In genomic region chr4:125117902-125118320, GRCm38 (mm10) we compare ENCODE assay signal across 10 mouse cellular contexts. TPM values are rescaled to one million over a fixed set of nuclear protein-coding genes. Genes with fewer than 3 reads are reported as not detected.
DNase-seq lines count a peak whose midpoint lies in the region; ATAC-seq and TF ChIP-seq lines count a peak whose summit lies in the region.
"Had no signal": no experiment of that assay in that cellular context is flagged by ENCODE, and none has a peak within 500 bp of the region (broad histone marks: within the 10 kb centered on the region; RNA-seq: fewer than 3 reads in every experiment).

No protein-coding gene starts in this region.

- H3K4me2 ChIP-seq in heart, embryonic 12.5 days: no peak overlapping the region
- no peak overlapping the region for H3K4me2 ChIP-seq in hindbrain, embryonic 16.5 days (ENCODE audit: low read length)
- H3K4me2 ChIP-seq: hindbrain, embryonic 12.5 days had no signal

- H3K36me3 ChIP-seq in heart, embryonic 12.5 days: peaks cover 20% of the 10 kb centered on the region
- peaks cover 38% of the 10 kb centered on the region for H3K36me3 ChIP-seq in small intestine, adult 2 months (ENCODE audit: control insufficient read depth, insufficient read depth, low read length)
- no peaks in the 10 kb centered on the region for H3K36me3 ChIP-seq in hindbrain, embryonic 16.5 days (ENCODE audit: control insufficient read depth, insufficient read depth, low read length)
- H3K36me3 ChIP-seq: hindbrain, embryonic 12.5 days had no signal

- H3K27me3 ChIP-seq in heart, embryonic 12.5 days (replicated peaks): no peaks in the 10 kb centered on the region
- no peaks in the 10 kb centered on the region for H3K27me3 ChIP-seq in small intestine, adult 2 months (ENCODE audit: control insufficient read depth, insufficient read depth, low read length)
- H3K27me3 ChIP-seq in hindbrain, embryonic 16.5 days (replicated peaks; ENCODE audit: control insufficient read depth, insufficient read depth, low read length): no peaks in the 10 kb centered on the region

- no peak for TF ChIP-seq CTCF in small intestine, adult 2 months (IDR thresholded peaks at IDR 0.05; ENCODE audit: extremely low read depth, insufficient read length, insufficient replicate concordance, low read depth, low read length)

- TF ChIP-seq POLR2A in small intestine, adult 2 months (IDR thresholded peaks at IDR 0.05; ENCODE audit: low read depth, low read length): no peak

- 79% methylated on average over 7 of the region's 7 CpGs for WGBS in heart, embryonic 12.5 days
- WGBS in small intestine, adult 2 months: 39% methylated on average over 7 of the region's 7 CpGs
- WGBS in hindbrain, embryonic 16.5 days: 73% methylated on average over 7 of the region's 7 CpGs

- H3K27ac ChIP-seq in heart, embryonic 12.5 days (ENCODE audit: poor library complexity, severe bottlenecking): no peak overlapping the region
- H3K27ac ChIP-seq in small intestine, adult 2 months (ENCODE audit: insufficient read depth, low read depth, low read length): peak overlapping the region; percentile 65
- no peak overlapping the region for H3K27ac ChIP-seq in hindbrain, embryonic 16.5 days (ENCODE audit: low read depth, low read length)
- H3K27ac ChIP-seq: hindbrain, embryonic 12.5 days had no signal

- H3K4me3 ChIP-seq in heart, embryonic 12.5 days: no peak overlapping the region
- no peak overlapping the region for H3K4me3 ChIP-seq in small intestine, adult 2 months (ENCODE audit: low read depth, low read length)
- no peak overlapping the region for H3K4me3 ChIP-seq in hindbrain, embryonic 16.5 days (ENCODE audit: low read length)
- H3K4me3 ChIP-seq: hindbrain, embryonic 12.5 days had no signal

- DNase-seq in heart, adult 11 months: peak; percentile 94
- DNase-seq in CD4-positive helper T cell, adult 2 months (ENCODE audit: low read depth, low spot score): peak; percentile 29
- DNase-seq in MN1 (ENCODE audit: low spot score): no peak
- no peak for DNase-seq in retina, postnatal 1 day

- no peak for ATAC-seq in heart, embryonic 12.5 days (ENCODE audit: insufficient number of reproducible peaks, low FRiP score)
- peak; percentile 55 for ATAC-seq in common myeloid progenitor, adult 5-6 weeks (replicated peaks; ENCODE audit: low read depth, poor library complexity, severe bottlenecking)
- ATAC-seq in hindbrain, embryonic 16.5 days: no peak

- H3K9ac ChIP-seq in heart, embryonic 12.5 days: no peak overlapping the region
- H3K9ac ChIP-seq in hindbrain, embryonic 16.5 days (ENCODE audit: low read depth, low read length): no peak overlapping the region
- H3K9ac ChIP-seq: hindbrain, embryonic 12.5 days had no signal

- peaks cover 28% of the 10 kb centered on the region for H3K4me1 ChIP-seq in heart, embryonic 12.5 days (replicated peaks)
- peaks cover 44% of the 10 kb centered on the region for H3K4me1 ChIP-seq in small intestine, adult 2 months (ENCODE audit: control insufficient read depth, insufficient read depth, insufficient read length, low read length)
- H3K4me1 ChIP-seq in hindbrain, embryonic 16.5 days (ENCODE audit: control insufficient read depth, insufficient read depth, low read depth, low read length): peaks cover 14% of the 10 kb centered on the region

- no peaks in the 10 kb centered on the region for H3K9me3 ChIP-seq in heart, embryonic 12.5 days (replicated peaks)
- no peaks in the 10 kb centered on the region for H3K9me3 ChIP-seq in hindbrain, embryonic 16.5 days (ENCODE audit: control insufficient read depth, low read length)
- H3K9me3 ChIP-seq: hindbrain, embryonic 12.5 days had no signal

RNA-seq across cellular contexts. Expression of gene Zc3h12a, which starts 9.7 kb away (rescaled TPM):
- 0.80 and 1.3 TPM in 2 replicates for polyA plus RNA-seq in heart, embryonic 12.5 days (2016; fragmentation: Nextera tagmentation; extraction: Ambion mirVana)
- 8.1 and 9.6 TPM in 2 replicates for total RNA-seq in common myeloid progenitor, adult 5-6 weeks (2017)
- 27.1 and 36.7 TPM in 2 replicates for polyA plus RNA-seq in small intestine, adult 2 months (2012; rRNA removed)
- 0.23 and 0.31 TPM in 2 replicates for polyA plus RNA-seq in hindbrain, embryonic 16.5 days (2015; fragmentation: Nextera tagmentation; extraction: Ambion mirVana)

RNA-seq across cellular contexts. Expression of gene Meaf6, which starts 33.0 kb away (rescaled TPM):
- polyA plus RNA-seq in heart, embryonic 12.5 days (2016; fragmentation: Nextera tagmentation; extraction: Ambion mirVana): 48.7 and 53.3 TPM in 2 replicates
- 43.8 and 44.0 TPM in 2 replicates for total RNA-seq in common myeloid progenitor, adult 5-6 weeks (2017)
- polyA plus RNA-seq in small intestine, adult 2 months (2012; rRNA removed): 3.5 and 9.1 TPM in 2 replicates
- 147 and 151 TPM in 2 replicates for polyA plus RNA-seq in hindbrain, embryonic 16.5 days (2015; fragmentation: Nextera tagmentation; extraction: Ambion mirVana)

RNA-seq across cellular contexts. Expression of gene Snip1, which starts 51.4 kb away (rescaled TPM):
- polyA plus RNA-seq in heart, embryonic 12.5 days (2016; fragmentation: Nextera tagmentation; extraction: Ambion mirVana): 20.6 and 22.6 TPM in 2 replicates
- total RNA-seq in common myeloid progenitor, adult 5-6 weeks (2017): 22.0 and 27.8 TPM in 2 replicates
- 4.2 and 6.2 TPM in 2 replicates for polyA plus RNA-seq in small intestine, adult 2 months (2012; rRNA removed)
- polyA plus RNA-seq in hindbrain, embryonic 16.5 days (2015; fragmentation: Nextera tagmentation; extraction: Ambion mirVana): 20.6 and 22.0 TPM in 2 replicates

RNA-seq across cellular contexts. Expression of gene Dnali1, which starts 52.4 kb away (rescaled TPM):
- polyA plus RNA-seq in heart, embryonic 12.5 days (2016; fragmentation: Nextera tagmentation; extraction: Ambion mirVana): 0.17 and 0.18 TPM in 2 replicates
- total RNA-seq in common myeloid progenitor, adult 5-6 weeks (2017): not detected in 2 replicates
- not detected in 2 replicates for polyA plus RNA-seq in small intestine, adult 2 months (2012; rRNA removed)
- polyA plus RNA-seq in hindbrain, embryonic 16.5 days (2015; fragmentation: Nextera tagmentation; extraction: Ambion mirVana): 1.2 and 1.4 TPM in 2 replicates
- polyA plus RNA-seq: neural tube, embryonic 11.5 days had no signal

Comparison
In these comparisons a context has a peak if more than half of its experiments do, and no peak if none do; other contexts are left out.
1. DNase-seq: peak in heart, adult 11 months (single experiment) and CD4-positive helper T cell, adult 2 months (single experiment); none in MN1 (single experiment) and retina, postnatal 1 day (single experiment).
2. RNA of gene Zc3h12a, which starts 9.7 kb away (polyA plus RNA-seq): 27.1 to 36.7 TPM in small intestine, adult 2 months; 0.80 to 1.3 TPM in heart, embryonic 12.5 days and 0.23 to 0.31 TPM in hindbrain, embryonic 16.5 days; every median in the first group is over 10 times any median in the second.